22 mouse cellular contexts compared by ENCODE assay signal in the genomic region with DNA sequence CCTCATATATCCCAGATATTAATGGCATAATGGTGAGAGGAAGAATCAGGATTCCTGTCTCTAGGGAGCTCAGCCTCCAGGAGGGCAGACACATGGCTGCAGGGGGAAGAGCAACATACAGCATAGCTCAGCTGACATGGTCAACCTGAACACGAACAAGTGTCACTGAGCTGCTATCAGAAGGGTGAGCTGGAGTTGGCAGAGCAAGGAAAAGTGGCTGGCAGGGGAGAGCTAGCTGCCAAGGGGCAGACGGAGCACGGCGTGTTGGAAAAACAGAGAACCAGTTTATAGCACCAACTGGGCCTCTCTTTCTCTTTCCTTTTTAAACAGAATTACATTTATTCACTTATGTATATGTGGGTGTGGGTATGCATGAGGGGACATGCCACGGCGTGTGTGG. TPM values are rescaled to one million over a fixed set of nuclear protein-coding genes. Genes with fewer than 3 reads are reported as not detected.
DNase-seq lines count a peak whose midpoint lies in the region; ATAC-seq and TF ChIP-seq lines count a peak whose summit lies in the region.
"Had no signal": no experiment of that assay in that cellular context is flagged by ENCODE, and none has a peak within 500 bp of the region (broad histone marks: within the 10 kb centered on the region; RNA-seq: fewer than 3 reads in every experiment).

No protein-coding gene starts in this region.

- peaks cover 24% of the 10 kb centered on the region for H3K4me1 ChIP-seq in kidney, embryonic 15.5 days
- peaks cover 37% of the 10 kb centered on the region for H3K4me1 ChIP-seq in heart, postnatal 0 days (ENCODE audit: control insufficient read depth, insufficient read depth)

- no peak overlapping the region for H3K4me3 ChIP-seq in kidney, embryonic 15.5 days (replicated peaks)
- no peak overlapping the region for H3K4me3 ChIP-seq in heart, postnatal 0 days (ENCODE audit: low read depth, low read length)
- H3K4me3 ChIP-seq: forebrain, embryonic 15.5 days; hindbrain, embryonic 15.5 days; neural tube, embryonic 13.5 days had no signal

- DNase-seq in cerebellum, adult 11 months: peak; percentile 45
- DNase-seq in cerebellum, adult 8-10 months: no peak
- no peak for DNase-seq in kidney, adult 8-10 months
- peak; percentile 69 to 75 for DNase-seq in cerebellum, postnatal 10 days
- peak; percentile 67 for DNase-seq in heart, postnatal 0 days (ENCODE audit: low spot score)
- DNase-seq: adrenal gland, postnatal 36 days; kidney, adult 11 months; kidney, postnatal 25 days; liver; liver, postnatal 0 days; lung, postnatal 14 days; right cerebral cortex, postnatal 14 days; thymus, postnatal 25 days had no signal

- 0 out of 2 replicates have a peak, but pooled peaks have one; percentile 4 for ATAC-seq in kidney, embryonic 15.5 days (replicated peaks; ENCODE audit: low FRiP score)
- ATAC-seq in heart, postnatal 0 days (ENCODE audit: insufficient read depth, low read depth): peak; percentile 39
- no peak for ATAC-seq in erythroblast, adult 5-6 weeks (replicated peaks; ENCODE audit: low FRiP score, poor library complexity, severe bottlenecking)
- ATAC-seq in erythroid progenitor cell, adult 5-6 weeks (replicated peaks; ENCODE audit: low FRiP score, poor library complexity, severe bottlenecking): no peak
- ATAC-seq: CD4-positive, CD25-positive, alpha-beta regulatory T cell, adult 4 months; forebrain, embryonic 15.5 days; liver, postnatal 0 days had no signal

- H3K27me3 ChIP-seq in kidney, embryonic 15.5 days: no peaks in the 10 kb centered on the region
- no peaks in the 10 kb centered on the region for H3K27me3 ChIP-seq in heart, postnatal 0 days (ENCODE audit: control insufficient read depth, insufficient read depth, low read length)
- H3K27me3 ChIP-seq: forebrain, embryonic 15.5 days; hindbrain, embryonic 15.5 days; neural tube, embryonic 13.5 days had no signal

- 82% methylated on average over 6 of the region's 6 CpGs for WGBS in kidney, embryonic 15.5 days
- 44% methylated on average over 6 of the region's 6 CpGs for WGBS in heart, postnatal 0 days

- H3K36me3 ChIP-seq in kidney, embryonic 15.5 days: peaks cover 69% of the 10 kb centered on the region
- peaks cover 52% of the 10 kb centered on the region for H3K36me3 ChIP-seq in heart, postnatal 0 days (replicated peaks; ENCODE audit: control insufficient read depth, insufficient read depth, low read length)

- H3K9me3 ChIP-seq in kidney, embryonic 15.5 days (replicated peaks): no peaks in the 10 kb centered on the region
- H3K9me3 ChIP-seq in heart, postnatal 0 days (replicated peaks; ENCODE audit: control insufficient read depth, low read length): no peaks in the 10 kb centered on the region
- H3K9me3 ChIP-seq: forebrain, embryonic 15.5 days; G1E; hindbrain, embryonic 15.5 days; neural tube, embryonic 13.5 days had no signal

- no peak for TF ChIP-seq CTCF in heart, postnatal 0 days (IDR thresholded peaks at IDR 0.05; ENCODE audit: low read depth)

- H3K4me2 ChIP-seq in kidney, embryonic 15.5 days: no peak overlapping the region
- no peak overlapping the region for H3K4me2 ChIP-seq in heart, postnatal 0 days (ENCODE audit: low read depth, low read length)
- H3K4me2 ChIP-seq: forebrain, embryonic 15.5 days; hindbrain, embryonic 15.5 days; neural tube, embryonic 13.5 days had no signal

- no peak overlapping the region for H3K9ac ChIP-seq in kidney, embryonic 15.5 days
- no peak overlapping the region; the same call in 1 of the 2 replicates for H3K9ac ChIP-seq in heart, postnatal 0 days (replicated peaks; ENCODE audit: low read depth, low read length)
- H3K9ac ChIP-seq: forebrain, embryonic 15.5 days; hindbrain, embryonic 15.5 days; liver, postnatal 0 days; neural tube, embryonic 13.5 days had no signal

- TF ChIP-seq EP300 in heart, postnatal 0 days (IDR thresholded peaks at IDR 0.05; ENCODE audit: low read depth): no peak

- H3K27ac ChIP-seq in kidney, embryonic 15.5 days: no peak overlapping the region
- peak overlapping the region; percentile 73 for H3K27ac ChIP-seq in heart, postnatal 0 days (ENCODE audit: low read depth)
- H3K27ac ChIP-seq: forebrain, embryonic 15.5 days; hindbrain, embryonic 15.5 days; neural tube, embryonic 13.5 days had no signal

RNA-seq across cellular contexts. Expression of a gene that starts 13.6 kb away (rescaled TPM):
- polyA plus RNA-seq in kidney, embryonic 15.5 days (2015; fragmentation: Nextera tagmentation; extraction: Ambion mirVana): 39.6 and 40.7 TPM in 2 replicates
- total RNA-seq in heart, postnatal 0 days (2014; rRNA removed; ENCODE audit: low replicate concordance): 75.0 and 90.1 TPM in 2 replicates
- polyA plus RNA-seq in heart, postnatal 0 days (2015; fragmentation: Nextera tagmentation; extraction: Ambion mirVana): 35.2 and 37.5 TPM in 2 replicates
- total RNA-seq in erythroblast, adult 5-6 weeks (2015; ENCODE audit: low replicate concordance): 3.3 and 7.3 TPM in 2 replicates
- total RNA-seq in erythroblast, adult 5-6 weeks (2017; ENCODE audit: low replicate concordance): 7.7 and 17.0 TPM in 2 replicates
- 6.7 and 12.3 TPM in 2 replicates for total RNA-seq in erythroid progenitor cell, adult 5-6 weeks (2015; ENCODE audit: low replicate concordance)
- total RNA-seq in erythroid progenitor cell, adult 5-6 weeks (2017; ENCODE audit: low replicate concordance): 6.3 and 8.2 TPM in 2 replicates

RNA-seq across cellular contexts. Expression of a gene that starts 19.6 kb away (rescaled TPM):
- polyA plus RNA-seq in kidney, embryonic 15.5 days (2015; fragmentation: Nextera tagmentation; extraction: Ambion mirVana): 106 and 111 TPM in 2 replicates
- 46.4 and 63.1 TPM in 2 replicates for total RNA-seq in heart, postnatal 0 days (2014; rRNA removed; ENCODE audit: low replicate concordance)
- 80.3 and 86.7 TPM in 2 replicates for polyA plus RNA-seq in heart, postnatal 0 days (2015; fragmentation: Nextera tagmentation; extraction: Ambion mirVana)
- 8.3 and 12.7 TPM in 2 replicates for total RNA-seq in erythroblast, adult 5-6 weeks (2015; ENCODE audit: low replicate concordance)
- total RNA-seq in erythroblast, adult 5-6 weeks (2017; ENCODE audit: low replicate concordance): 10.7 and 14.2 TPM in 2 replicates
- total RNA-seq in erythroid progenitor cell, adult 5-6 weeks (2015; ENCODE audit: low replicate concordance): 10.9 and 22.3 TPM in 2 replicates
- 9.2 and 10.8 TPM in 2 replicates for total RNA-seq in erythroid progenitor cell, adult 5-6 weeks (2017; ENCODE audit: low replicate concordance)

RNA-seq across cellular contexts. Expression of a gene that starts 40.0 kb away (rescaled TPM):
- polyA plus RNA-seq in kidney, embryonic 15.5 days (2015; fragmentation: Nextera tagmentation; extraction: Ambion mirVana): 219 and 230 TPM in 2 replicates
- total RNA-seq in heart, postnatal 0 days (2014; rRNA removed; ENCODE audit: low replicate concordance): 84.1 and 121 TPM in 2 replicates
- 86.1 and 96.7 TPM in 2 replicates for polyA plus RNA-seq in heart, postnatal 0 days (2015; fragmentation: Nextera tagmentation; extraction: Ambion mirVana)
- 40.5 and 74.0 TPM in 2 replicates for total RNA-seq in erythroblast, adult 5-6 weeks (2015; ENCODE audit: low replicate concordance)
- 130 and 133 TPM in 2 replicates for total RNA-seq in erythroblast, adult 5-6 weeks (2017; ENCODE audit: low replicate concordance)
- total RNA-seq in erythroid progenitor cell, adult 5-6 weeks (2015; ENCODE audit: low replicate concordance): 169 and 213 TPM in 2 replicates
- total RNA-seq in erythroid progenitor cell, adult 5-6 weeks (2017; ENCODE audit: low replicate concordance): 298 and 354 TPM in 2 replicates

RNA-seq across cellular contexts. Expression of a gene that starts 44.1 kb away (rescaled TPM):
- polyA plus RNA-seq in kidney, embryonic 15.5 days (2015; fragmentation: Nextera tagmentation; extraction: Ambion mirVana): 10.6 and 15.2 TPM in 2 replicates
- 3.8 and 4.3 TPM in 2 replicates for total RNA-seq in heart, postnatal 0 days (2014; rRNA removed; ENCODE audit: low replicate concordance)
- polyA plus RNA-seq in heart, postnatal 0 days (2015; fragmentation: Nextera tagmentation; extraction: Ambion mirVana): 0.71 and 1.1 TPM in 2 replicates
- not detected in 2 replicates for total RNA-seq in erythroblast, adult 5-6 weeks (2015; ENCODE audit: low replicate concordance)
- not detected in 2 replicates for total RNA-seq in erythroblast, adult 5-6 weeks (2017; ENCODE audit: low replicate concordance)
- total RNA-seq in erythroid progenitor cell, adult 5-6 weeks (2015; ENCODE audit: low replicate concordance): not detected in 2 replicates
- 0.39 TPM in 1 of 2 replicates, not detected in the other for total RNA-seq in erythroid progenitor cell, adult 5-6 weeks (2017; ENCODE audit: low replicate concordance)
- total RNA-seq: granulocyte monocyte progenitor cell, adult 5-6 weeks had no signal
- polyA plus RNA-seq: CD4-positive, CD25-positive, alpha-beta regulatory T cell, adult 4 months; G1E had no signal

Comparison
In these comparisons a context has a peak if more than half of its experiments do, and no peak if none do; other contexts are left out.
1. DNase-seq: peak in cerebellum, adult 11 months (single experiment), cerebellum, postnatal 10 days (2 of 2) and heart, postnatal 0 days (single experiment); none in cerebellum, adult 8-10 months (single experiment) and kidney, adult 8-10 months (0 of 2).
2. ATAC-seq: peak in kidney, embryonic 15.5 days (single experiment) and heart, postnatal 0 days (single experiment); none in erythroblast, adult 5-6 weeks (single experiment) and erythroid progenitor cell, adult 5-6 weeks (single experiment).